Mouse (Mus musculus): ENCODE results near the gene Cep290. TPM values are rescaled to one million over a fixed set of nuclear protein-coding genes. Genes with fewer than 3 reads are reported as not detected.

The Cep290 gene
- polyA plus RNA-seq, 1 experiment: 71.3 TPM

GRCm38 (mm10) chr10:100604254-100604653 lies 116.9 kb downstream of the Cep290 start:
- no peak overlapping the region for H3K4me3 ChIP-seq (replicated peaks; ENCODE audit: control insufficient read depth, low read depth, low read length)
- 62% methylated on average over 2 of the region's 2 CpGs for WGBS
- H3K4me1 ChIP-seq (ENCODE audit: control insufficient read depth, insufficient read depth, low read length): no peaks in the 10 kb centered on the region; the same call in 1 of the 2 replicates
- no peak overlapping the region for H3K27ac ChIP-seq (ENCODE audit: control insufficient read depth, insufficient read depth, low read depth, low read length, poor library complexity)
- TF ChIP-seq POLR2A (IDR thresholded peaks at IDR 0.05; ENCODE audit: borderline replicate concordance, control insufficient read depth, low read depth, low read length) (no peak), CTCF (IDR thresholded peaks at IDR 0.05; ENCODE audit: control insufficient read depth, insufficient read depth, low read length) (no peak)

- WGBS: 80% methylated on average over 6 of the region's 6 CpGs
- H3K27ac ChIP-seq (ENCODE audit: control insufficient read depth, insufficient read depth, low read depth, low read length, poor library complexity): no peak overlapping the region
- no peaks in the 10 kb centered on the region for H3K4me1 ChIP-seq (ENCODE audit: control insufficient read depth, insufficient read depth, low read length)
- H3K4me3 ChIP-seq (replicated peaks; ENCODE audit: control insufficient read depth, low read depth, low read length): no peak overlapping the region
- TF ChIP-seq POLR2A (IDR thresholded peaks at IDR 0.05; ENCODE audit: borderline replicate concordance, control insufficient read depth, low read depth, low read length): no peak
- no peak for TF ChIP-seq CTCF (IDR thresholded peaks at IDR 0.05; ENCODE audit: control insufficient read depth, insufficient read depth, low read length)
Measured at GRCm38 (mm10) chr10:100617233-100617903, 130.0 kb downstream of the Cep290 start.

GRCm38 (mm10) chr10:100619474-100619873 lies 132.1 kb downstream of the Cep290 start:
- Histone ChIP-seq H3K4me3 (replicated peaks; ENCODE audit: control insufficient read depth, low read depth, low read length) (no peak overlapping the region), H3K27ac (ENCODE audit: control insufficient read depth, insufficient read depth, low read depth, low read length, poor library complexity) (no peak overlapping the region), H3K4me1 (ENCODE audit: control insufficient read depth, insufficient read depth, low read length) (no peaks in the 10 kb centered on the region)
- 81% methylated on average over 7 of the region's 7 CpGs for WGBS
- TF ChIP-seq CTCF (IDR thresholded peaks at IDR 0.05; ENCODE audit: control insufficient read depth, insufficient read depth, low read length) (no peak), POLR2A (IDR thresholded peaks at IDR 0.05; ENCODE audit: borderline replicate concordance, control insufficient read depth, low read depth, low read length) (no peak)

GRCm38 (mm10) chr10:100620040-100620439 lies 132.7 kb downstream of the Cep290 start:
- WGBS: 90% methylated on average over 12 of the region's 12 CpGs
- H3K4me1 ChIP-seq (ENCODE audit: control insufficient read depth, insufficient read depth, low read length): no peaks in the 10 kb centered on the region
- no peak overlapping the region for H3K27ac ChIP-seq (ENCODE audit: control insufficient read depth, insufficient read depth, low read depth, low read length, poor library complexity)
- no peak overlapping the region for H3K4me3 ChIP-seq (replicated peaks; ENCODE audit: control insufficient read depth, low read depth, low read length)
- TF ChIP-seq CTCF (IDR thresholded peaks at IDR 0.05; ENCODE audit: control insufficient read depth, insufficient read depth, low read length) (no peak), POLR2A (IDR thresholded peaks at IDR 0.05; ENCODE audit: borderline replicate concordance, control insufficient read depth, low read depth, low read length) (no peak)

- H3K27ac ChIP-seq (ENCODE audit: control insufficient read depth, insufficient read depth, low read depth, low read length, poor library complexity): no peak overlapping the region
- WGBS: 83% methylated on average over 3 of the region's 3 CpGs
- H3K4me3 ChIP-seq (replicated peaks; ENCODE audit: control insufficient read depth, low read depth, low read length): no peak overlapping the region
- TF ChIP-seq CTCF (IDR thresholded peaks at IDR 0.05; ENCODE audit: control insufficient read depth, insufficient read depth, low read length) (no peak), POLR2A (IDR thresholded peaks at IDR 0.05; ENCODE audit: borderline replicate concordance, control insufficient read depth, low read depth, low read length) (no peak)
- no peaks in the 10 kb centered on the region; the same call in 1 of the 2 replicates for H3K4me1 ChIP-seq (ENCODE audit: control insufficient read depth, insufficient read depth, low read length)
Measured at GRCm38 (mm10) chr10:100622494-100622893, 135.1 kb downstream of the Cep290 start.

Other genes starting within 250 kb of the Cep290 start
- not detected in 2 replicates for gene Gm4301, start 151.9 kb upstream of the Cep290 start, polyA plus RNA-seq (2011; ENCODE audit: insufficient read depth, insufficient read length, low replicate concordance, missing spikeins)
- gene Gm4302, start 146.7 kb upstream of the Cep290 start, polyA plus RNA-seq (2011; ENCODE audit: insufficient read depth, insufficient read length, low replicate concordance, missing spikeins): not detected in 2 replicates
- not detected in 2 replicates for gene Gm4303, start 141.6 kb upstream of the Cep290 start, polyA plus RNA-seq (2011; ENCODE audit: insufficient read depth, insufficient read length, low replicate concordance, missing spikeins)
- gene Gm4305, start 136.5 kb upstream of the Cep290 start, polyA plus RNA-seq (2011; ENCODE audit: insufficient read depth, insufficient read length, low replicate concordance, missing spikeins): not detected in 2 replicates
- not detected in 2 replicates for gene Gm4307, start 126.2 kb upstream of the Cep290 start, polyA plus RNA-seq (2011; ENCODE audit: insufficient read depth, insufficient read length, low replicate concordance, missing spikeins)
- gene Gm4312, start 105.0 kb upstream of the Cep290 start, polyA plus RNA-seq (2011; ENCODE audit: insufficient read depth, insufficient read length, low replicate concordance, missing spikeins): not detected in 2 replicates
- gene Tmtc3, start 208 bp upstream of the Cep290 start, polyA plus RNA-seq (2011; ENCODE audit: insufficient read depth, insufficient read length, low replicate concordance, missing spikeins): 0.92 and 1.4 TPM in 2 replicates
- 3.5 and 6.5 TPM in 2 replicates for gene 4930430F08Rik, start 102.9 kb downstream of the Cep290 start, polyA plus RNA-seq (2011; ENCODE audit: insufficient read depth, insufficient read length, low replicate concordance, missing spikeins)
- not detected in 2 replicates for gene 1700017N19Rik, start 102.9 kb downstream of the Cep290 start, polyA plus RNA-seq (2011; ENCODE audit: insufficient read depth, insufficient read length, low replicate concordance, missing spikeins)

All from bone marrow, adult 2 months (tissue).